Mouse (Mus musculus) heart, adult 11 months (tissue): ENCODE data around the gene BC005624.
A peak's percentile ranks its signal among the peaks of the same experiment; 100 is the strongest.

Experiments used
- DNase-seq: peaks from one replicate; pipeline ENCODE4 v3.0.0; 2022

Gene BC005624

DNA sequence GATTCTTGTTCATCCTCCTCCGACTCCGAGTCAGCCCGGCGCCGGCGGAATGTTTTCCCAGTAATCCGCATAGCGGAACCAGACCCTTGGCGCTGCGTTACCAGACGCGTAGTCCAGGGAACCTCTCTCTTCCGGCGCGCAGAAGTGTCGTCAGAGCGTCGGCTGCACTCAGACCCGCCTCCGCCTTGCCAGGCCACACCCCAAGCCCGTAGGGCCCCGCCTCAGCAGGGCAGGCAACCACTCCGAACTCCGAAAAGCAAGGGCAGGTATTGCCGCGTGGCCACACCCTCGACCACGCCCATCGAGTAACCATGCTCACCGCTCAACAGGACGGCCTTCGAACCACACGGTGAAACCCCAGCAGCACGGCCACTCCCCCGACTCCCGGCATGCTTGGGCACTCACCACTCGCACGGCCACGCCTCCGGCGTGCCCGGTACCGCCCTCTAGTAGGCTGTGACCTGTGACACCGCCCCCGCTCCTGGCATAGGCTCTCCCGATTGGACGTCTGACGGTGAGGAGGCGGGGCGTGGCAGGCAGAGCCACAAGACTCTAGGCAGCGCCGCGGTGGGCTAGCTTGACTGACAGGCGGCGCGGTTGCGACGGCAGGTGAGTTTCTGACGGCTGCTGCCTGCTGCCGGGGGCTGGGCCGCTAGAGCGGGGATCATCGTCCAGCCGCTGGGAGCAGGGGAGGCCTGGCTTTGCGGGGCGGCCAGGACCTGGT lies at the start of gene BC005624, which contains the start of gene Usp20:
Gene BC005624, minus strand, starts transcription at position 412 of the 724 bp plus-strand sequence.
Gene Usp20, plus strand, starts transcription at position 490 of the 724 bp plus-strand sequence.
- DNase-seq, result peak; percentile 100

DNA sequence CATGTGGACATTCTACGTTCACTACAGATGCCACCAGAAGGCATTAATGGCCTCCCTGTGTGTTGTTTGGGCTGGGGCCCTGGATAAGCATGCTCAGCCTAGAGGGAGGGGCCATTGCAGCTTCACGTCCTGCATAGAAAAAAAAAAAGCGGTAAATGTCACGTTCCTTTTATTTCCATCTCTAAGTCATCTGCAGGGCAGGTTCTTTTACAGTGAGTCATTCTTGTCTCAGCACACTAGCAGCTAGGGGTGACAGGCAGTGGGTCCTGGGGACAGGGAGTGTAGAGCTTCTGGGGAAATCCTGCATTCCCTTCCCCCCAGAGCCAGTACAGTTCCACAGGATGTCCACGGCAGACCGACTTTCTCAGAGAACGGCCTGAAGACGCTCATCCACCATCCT lies 44.6 kb upstream of the BC005624 start:
- DNase-seq, result no peak

DNA sequence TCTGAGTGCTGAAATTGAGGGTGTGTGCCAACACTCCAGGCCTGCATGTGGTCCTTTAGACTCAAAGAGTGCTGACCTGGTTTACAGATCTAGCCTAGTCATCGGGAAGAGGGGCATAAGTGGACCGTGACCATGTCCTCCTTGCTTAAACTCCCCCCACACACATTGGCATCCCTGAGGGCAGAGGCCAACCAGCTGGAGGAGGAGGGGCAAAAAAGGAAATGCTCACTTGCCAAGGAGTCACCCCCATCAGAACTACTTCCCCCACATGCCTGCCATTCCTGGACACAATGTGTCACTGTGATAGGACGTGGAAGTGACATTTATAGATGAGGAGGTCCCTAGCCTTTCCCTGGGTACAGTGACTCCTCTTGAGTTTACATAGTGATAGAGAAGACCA lies 43.5 kb upstream of the BC005624 start:
- peak; percentile 95 for DNase-seq

DNA sequence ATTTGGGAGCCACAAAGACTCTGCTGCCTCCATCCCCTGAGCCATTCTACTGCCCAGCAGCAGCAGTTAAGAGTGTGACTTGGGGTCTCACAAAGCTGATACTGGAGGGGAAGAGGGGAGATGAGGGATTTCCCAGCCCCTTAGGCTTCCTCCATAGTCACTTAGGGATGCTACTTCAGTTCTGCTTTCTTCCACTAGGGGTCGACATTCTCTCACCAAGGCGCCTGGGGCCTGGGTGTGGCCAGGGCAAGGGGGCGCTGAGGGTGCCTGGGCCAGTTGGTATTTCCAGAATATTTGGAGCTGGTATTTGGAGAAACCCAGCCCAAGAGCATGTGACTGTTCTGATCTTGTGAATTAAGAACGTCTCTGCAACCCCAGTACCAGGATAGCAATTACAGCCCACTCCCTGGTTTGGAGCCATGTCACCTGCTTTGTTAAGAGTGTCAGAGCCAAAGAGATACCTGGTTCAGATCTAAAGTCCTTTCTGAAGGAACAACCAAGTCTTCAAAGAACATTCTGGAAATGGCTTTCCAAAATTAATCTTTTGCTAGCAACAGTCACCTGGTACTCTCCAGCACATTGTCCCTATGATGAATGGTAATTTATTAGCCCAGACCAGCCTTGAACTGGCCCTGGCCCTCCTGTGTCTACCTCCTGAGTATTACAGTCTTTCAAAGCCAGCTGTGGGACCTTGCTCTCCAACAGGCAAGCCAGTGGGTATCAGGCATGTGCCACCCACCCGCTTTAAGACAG lies 42.8 kb upstream of the BC005624 start:
- peak; percentile 93 for DNase-seq

DNA sequence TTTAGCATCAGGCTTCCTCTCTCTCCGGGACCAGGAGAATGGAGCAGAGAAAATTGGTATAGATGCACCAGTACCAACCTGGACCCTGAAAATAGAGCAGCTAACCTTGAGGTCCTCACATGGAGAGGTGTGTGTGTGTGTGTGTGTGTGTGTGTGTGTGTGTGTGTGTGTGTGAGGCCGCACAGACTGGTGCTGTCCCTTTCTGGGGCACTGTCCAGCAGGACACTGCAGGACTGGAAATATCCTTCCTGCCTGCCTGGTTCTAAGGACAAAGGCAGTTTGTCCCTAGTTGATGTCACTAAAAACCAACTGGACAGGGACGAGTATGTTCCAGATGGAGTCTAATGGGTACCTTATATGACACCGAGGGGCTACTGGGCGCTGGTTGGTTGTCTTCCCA lies 41.9 kb upstream of the BC005624 start:
- DNase-seq, result no peak

DNA sequence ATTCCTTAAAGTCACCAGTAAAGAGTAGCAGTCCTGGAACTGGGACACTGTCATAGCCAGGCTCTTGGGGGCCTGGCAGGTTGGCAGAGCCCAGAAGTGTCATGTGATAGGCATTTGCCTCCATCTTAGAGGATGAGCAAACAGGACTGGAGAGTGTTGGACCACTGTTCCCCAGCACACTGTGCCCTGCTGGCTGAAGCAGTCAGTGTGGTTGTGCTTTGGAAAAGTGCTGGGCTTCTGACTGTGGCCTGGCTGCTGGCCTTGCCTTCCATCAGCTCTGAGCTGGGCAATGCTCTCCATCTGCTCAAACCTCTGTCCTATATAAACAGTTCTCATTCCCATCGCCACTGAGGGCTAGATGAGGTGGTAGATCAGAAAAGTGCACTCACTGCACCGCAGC lies 38.2 kb upstream of the BC005624 start:
- no peak for DNase-seq

DNA sequence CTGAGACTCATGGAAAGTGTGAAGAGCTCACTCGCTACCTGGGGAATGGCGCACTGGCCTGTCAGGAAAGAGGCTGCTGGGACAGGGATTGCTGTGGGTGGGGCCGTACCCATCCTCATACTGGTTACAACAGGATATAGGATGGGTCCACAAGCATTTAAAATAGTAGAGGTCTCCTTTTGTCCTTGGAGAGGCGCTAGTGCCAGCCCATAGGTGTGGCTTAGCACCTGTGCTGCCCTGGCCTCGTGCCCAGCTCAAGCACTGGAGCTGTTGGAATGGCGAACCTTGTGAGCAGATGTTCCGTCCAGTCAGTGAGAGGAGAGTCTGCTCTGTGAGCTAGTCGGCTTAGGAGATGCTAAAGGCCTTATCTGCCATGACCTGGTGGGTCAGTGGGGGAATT lies 37.0 kb upstream of the BC005624 start:
- no peak for DNase-seq

DNA sequence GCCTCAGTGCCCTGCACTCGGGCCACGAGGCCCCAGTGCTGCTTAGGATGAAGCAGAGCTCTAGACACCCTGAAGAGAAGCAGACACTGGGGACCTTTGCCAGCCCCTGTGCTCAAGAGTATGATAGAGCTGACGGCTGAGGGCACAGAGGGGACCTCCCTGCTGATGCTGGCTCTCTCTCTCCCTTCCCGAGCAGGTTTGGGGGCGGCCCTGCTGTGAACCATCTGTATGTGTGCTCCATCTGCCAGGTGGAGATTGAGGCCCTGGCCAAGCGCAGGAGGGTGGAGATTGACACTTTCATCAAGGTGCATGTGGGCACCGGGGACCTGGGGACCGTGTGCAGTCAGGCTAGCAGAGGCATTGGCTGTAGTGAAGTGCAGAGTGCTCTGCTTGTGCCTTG lies 36.5 kb upstream of the BC005624 start:
- DNase-seq, result no peak

DNA sequence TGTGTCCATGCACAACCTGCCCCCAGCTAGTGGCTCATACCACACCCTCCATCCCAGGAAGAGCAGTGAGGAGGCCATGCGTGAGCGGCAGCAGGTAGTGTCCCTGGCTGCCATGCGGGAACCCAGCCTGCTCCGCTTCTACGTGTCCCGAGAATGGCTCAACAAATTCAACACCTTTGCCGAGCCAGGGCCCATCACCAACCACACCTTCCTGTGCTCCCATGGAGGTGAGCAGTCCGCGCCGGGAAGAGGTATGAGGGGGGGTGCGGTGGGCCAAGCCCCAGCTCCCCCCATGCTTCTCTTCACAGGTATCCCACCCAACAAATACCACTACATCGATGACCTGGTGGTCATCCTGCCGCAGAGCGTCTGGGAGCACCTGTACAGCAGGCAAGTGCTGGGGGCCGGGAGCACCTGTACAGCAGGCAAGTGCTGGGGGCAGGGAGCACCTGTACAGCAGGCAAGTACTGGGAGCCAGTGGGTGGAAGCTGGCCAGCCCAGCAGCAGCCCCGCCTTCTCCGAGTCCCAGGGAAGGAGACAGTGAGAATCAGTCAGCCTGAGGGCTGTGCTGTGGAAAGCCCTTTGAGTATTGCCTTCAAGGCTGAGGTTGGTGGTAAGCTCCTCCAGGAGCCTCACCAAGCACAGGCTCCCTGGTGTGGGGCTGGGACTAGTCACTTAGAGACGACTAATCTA lies 35.8 kb upstream of the BC005624 start:
- no peak for DNase-seq

DNA sequence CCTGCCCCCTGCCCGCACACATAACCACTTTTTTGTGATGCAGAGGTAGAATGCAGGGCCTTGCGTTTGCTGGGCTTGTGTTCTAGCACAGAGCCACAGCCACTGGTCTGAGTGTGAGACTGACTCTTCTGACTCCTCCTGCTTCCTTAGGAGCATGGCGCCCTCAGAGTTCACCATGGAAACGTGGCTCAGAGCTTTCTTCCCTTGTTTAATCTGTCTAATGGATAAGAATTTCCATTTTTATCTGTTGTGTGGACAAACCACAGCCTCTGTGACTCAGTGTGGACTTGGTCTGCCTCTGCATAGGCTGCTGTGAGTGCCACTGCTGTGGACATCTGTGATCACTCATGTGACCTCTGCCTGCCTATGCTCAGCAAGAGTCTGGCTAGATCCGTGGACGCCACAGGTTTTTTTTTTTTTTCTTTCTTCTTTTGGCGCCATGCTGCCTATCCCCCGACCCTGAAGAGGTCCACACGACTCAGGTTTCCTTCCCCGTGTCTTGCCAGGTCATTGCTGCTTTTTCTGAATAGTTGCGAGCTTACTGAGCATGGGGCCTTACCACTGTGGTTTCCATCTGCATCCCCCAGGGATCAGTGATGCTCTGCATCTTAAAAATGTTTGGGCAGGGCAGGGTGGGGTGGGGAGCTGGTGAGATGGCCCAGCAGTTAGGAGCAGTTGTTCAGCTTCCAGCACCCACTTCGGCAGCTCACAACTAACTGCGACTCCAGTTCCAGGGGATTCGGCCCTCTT lies 31.5 kb upstream of the BC005624 start:
- DNase-seq, result no peak

DNA sequence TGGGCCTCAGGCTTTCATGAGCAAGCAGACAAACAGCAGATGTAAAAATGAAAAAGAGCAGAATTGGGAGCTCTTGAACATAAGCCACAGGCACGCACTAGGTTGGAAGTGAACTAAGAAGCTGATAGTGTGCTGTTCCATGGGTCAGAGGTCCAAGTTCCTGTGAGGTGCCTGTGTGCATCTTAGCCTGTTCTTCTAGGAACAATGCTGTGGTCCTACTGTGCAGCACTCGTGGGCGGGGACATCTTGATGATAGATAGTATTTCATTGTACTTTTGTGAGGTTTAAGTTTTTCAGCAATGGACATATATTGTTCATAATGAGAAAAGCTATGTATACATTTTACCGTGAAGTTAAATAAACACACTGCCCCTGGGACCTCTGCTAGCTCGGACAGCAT lies 25.2 kb upstream of the BC005624 start:
- no peak for DNase-seq

DNA sequence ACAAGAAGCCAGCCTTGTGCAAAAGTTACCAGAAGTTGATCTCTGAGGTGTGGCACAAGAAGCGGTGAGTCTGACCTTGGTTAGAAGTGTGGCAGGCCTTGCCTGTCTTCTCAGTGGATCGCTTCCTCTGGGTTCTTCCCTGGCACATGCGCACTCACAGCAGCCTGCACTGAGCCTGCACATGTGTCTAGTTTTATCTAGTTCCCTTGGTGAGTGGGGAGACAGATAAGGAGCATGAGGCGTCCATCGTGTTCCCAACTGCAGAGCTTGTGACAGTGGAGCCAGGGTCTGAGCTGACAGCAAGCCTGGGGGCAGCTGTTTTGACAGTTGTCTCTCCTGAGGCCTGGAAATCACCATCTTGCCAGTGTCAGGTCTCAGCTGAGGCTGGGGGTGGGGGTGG lies 24.4 kb upstream of the BC005624 start:
- DNase-seq, result peak; percentile 98

DNA sequence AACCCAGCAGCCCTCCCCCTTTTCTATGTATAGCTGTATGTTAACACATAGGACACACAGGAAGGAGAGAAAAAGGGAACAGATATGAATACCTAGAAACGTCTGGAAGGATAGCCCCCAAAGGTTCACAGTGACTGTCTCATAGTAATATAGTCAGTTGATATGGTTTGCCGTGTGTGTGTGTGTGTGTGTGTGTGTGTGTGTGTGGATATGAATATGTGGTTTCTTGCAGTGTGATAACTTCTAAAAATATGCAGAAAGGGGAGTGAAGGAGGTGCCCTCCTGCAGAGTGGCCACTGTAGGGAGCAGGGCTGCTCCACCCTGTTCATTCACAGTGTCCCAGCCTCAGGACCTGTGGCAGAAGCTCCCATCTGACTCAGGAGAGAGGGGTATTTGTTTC lies 23.5 kb upstream of the BC005624 start:
- DNase-seq, result no peak

DNA sequence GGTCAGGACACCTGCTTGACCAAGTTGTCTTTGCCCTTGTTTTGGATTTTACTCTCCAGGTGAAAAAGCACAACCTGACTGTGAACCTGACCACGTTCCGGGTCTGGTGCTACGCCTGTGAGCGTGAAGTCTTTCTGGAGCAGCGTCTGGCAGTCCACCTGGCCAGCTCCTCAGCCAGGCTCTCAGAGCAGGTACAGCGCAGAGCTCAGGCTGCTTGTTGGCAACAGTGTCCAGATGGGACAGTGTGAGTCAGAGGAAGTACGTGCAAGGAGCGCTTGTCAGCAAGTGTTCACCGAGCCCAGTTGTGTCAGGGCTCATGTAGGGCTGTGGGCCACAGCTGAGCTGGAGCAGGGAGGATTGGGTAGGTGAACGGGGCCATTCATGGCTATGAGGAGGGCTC lies 20.9 kb upstream of the BC005624 start:
- no peak for DNase-seq

DNA sequence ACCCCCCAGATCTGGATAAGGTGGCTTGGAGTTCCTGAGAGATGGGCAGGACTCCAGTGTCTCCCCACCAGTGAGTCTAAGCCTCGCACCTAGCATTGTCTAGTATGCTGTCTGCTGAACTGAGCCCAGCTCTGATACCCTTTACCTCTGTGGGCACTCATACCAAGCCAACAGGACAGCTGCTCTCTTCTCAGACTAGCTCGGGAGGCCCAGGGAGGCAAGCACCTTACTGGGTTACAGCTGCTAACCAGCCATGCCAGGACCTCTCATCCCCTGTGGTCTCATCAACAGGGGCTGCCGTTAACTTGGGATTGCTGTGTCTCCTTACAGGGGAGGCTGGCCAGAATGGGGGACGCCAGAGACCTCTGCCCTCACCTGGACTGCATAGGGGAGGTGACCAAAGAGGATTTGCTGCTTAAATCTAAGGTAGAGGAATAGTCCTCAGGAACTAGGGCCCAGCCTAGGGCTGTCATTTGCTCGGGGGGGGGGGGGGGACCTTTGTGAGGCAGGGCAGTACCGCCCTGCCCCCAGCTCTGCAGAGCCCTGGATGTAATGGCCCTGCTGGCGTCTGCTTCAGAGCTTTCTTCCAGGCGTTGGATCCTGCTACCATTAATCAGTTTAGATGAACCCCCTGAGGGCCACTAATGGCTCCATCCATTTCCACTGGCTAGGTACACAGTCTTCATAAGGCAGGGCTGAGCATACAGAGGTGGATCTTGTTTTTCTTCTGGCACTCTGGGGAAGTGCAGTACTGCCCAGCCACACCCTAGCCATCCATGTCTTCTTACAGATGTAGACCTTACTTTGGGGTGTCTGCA lies 16.7 kb upstream of the BC005624 start:
- no peak for DNase-seq

DNA sequence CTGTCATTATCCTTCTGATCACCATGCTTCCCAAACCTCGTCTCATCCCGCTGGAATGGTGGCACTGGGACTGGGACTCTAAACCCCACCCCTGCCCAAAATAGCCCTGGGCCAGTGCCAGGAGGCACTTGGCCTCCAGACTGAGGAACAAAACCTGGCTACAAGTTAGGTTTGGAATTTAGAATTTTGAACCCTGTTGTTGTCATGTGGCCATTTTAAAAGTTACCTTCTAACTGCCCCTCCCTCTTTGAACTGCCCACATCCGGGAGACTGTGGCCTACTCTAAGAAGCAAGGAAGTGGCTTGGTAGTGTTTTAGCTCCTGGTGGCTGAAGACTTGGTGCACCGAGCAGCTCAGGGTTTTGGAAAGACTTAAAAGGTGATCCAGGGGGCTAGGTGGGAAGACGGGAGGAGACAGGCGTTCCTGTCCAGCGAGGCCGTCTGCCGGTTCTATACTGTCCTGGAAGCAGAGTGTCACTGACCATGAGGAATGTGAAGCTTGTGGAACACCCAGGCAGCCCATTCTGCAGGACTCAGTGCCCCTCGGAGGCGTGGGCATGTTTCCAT lies 13.5 kb upstream of the BC005624 start:
- peak; percentile 96 for DNase-seq

DNA sequence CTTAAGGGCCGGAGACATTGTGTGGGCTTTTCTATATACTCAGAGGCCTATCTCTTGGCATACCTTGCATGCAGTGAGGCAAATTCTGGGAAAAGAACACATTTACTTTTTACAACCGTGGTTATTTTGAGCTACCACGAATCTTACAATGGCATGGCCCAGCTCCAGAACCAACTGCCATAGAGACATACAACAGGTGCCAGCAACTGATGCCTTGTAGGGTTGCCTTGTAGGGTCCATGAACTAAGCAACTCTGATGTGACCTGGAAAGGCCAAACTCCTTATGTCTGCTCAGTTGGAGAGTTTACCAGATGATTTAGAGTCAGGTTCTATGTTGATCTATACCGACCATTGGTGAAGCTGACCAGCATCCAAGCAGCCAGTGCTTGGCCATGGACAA lies 12.9 kb upstream of the BC005624 start:
- no peak for DNase-seq

DNA sequence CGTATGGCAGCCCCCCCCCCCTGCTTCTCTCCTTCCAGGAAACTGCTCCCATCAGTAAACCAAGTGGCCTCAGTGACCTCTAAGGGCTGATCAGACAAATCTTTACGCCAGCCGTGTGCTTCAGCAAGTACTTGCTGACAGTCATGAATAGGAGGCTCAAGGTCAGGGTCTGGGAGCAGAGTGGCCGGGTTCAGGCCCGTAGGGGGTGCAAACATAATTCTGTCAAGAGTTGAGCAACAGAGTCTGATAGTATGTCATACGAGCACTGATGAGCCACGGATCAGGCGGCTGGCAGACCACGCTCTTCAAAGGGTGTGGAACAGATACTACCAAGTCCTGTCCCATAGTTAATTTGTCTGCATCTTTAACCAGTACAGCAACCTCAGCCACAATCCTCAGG lies 8.2 kb upstream of the BC005624 start:
- no peak for DNase-seq

DNA sequence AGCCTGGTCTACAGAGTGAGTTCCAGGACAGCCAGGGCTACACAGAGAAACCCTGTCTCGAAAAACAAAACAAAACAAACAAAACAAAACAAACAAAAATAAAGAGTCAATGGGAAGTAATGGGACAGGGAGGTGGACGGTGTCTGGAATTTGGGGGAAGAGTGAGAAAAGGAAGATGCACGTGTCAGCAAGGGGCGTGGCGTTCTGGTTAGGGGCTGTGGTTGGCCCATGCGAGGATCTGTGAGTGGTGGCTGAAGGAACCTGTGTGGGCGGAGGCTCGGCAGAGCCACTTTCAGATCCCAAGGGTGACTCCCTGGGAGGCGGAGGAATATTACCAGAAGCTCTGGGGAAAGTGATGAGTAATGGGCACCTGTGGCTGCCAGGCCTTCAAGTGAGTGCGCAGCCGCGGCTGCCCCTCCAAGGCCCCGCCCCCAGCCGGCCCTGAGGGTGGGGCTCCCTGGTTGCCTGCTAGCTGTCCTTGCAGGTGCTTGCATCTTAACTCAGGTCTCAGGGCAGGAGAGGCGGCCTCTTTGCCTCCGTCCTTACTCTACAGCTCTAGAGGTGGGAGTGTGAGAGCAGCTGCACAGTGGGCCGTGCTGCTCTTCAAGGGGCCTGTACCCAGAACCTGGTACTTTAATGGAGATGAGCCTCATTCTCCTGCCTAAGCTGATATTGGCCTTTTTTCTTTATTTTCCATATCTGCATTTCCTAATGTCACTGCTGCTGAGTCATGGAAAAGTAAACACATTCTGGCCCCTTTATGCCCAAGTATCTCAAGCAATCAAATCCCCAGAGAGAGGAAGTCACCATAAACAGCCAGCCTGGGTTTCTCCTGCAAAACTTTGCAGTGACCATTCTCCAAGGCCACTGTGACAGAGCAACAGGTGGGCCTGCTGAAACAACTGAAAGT lies 3.4 kb upstream of the BC005624 start:
- DNase-seq, result peak; percentile 93

DNA sequence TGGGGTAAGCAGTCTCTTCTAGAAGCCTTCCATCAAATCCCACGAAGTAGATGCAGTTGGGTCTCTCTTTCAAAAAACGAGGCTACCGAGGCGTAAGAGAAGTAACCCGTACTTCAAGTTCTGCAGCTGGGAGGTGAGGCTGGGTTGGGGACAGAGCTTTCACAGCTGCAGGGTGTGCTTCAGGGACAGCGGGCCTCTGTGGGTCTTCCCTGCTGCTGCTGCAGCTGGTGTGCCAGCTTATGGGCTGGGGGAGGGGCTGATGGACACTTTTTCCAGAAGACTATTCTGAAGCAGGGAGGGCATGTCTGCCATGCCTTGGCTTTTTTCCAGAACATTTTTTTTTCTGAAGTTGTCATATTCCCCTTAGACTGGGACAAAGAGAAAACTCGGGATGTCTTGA lies 1.0 kb upstream of the BC005624 start:
- peak; percentile 93 for DNase-seq
